Mouse (Mus musculus): ENCODE measurements around the gene Syne1.

- TF ChIP-seq EP300 (IDR thresholded peaks at IDR 0.05) (no peak), CTCF (IDR thresholded peaks at IDR 0.05) (no peak)
Observed at GRCm38 (mm10) chr10:5488097-5488496, 63.2 kb downstream of the Syne1 start.
